Mouse (Mus musculus): ENCODE measurements at regions not wholly inside any gene's neighbourhood (a gene's known extent, or its start where the extent isn't known, plus 50 kb on each side); places are given as distances from the start of the nearest gene placed in this dataset.
"Not testable (repeated sequence)": the region's sequence is repeated elsewhere in the genome, so short reads cannot be mapped to it uniquely, and the experiment has no call there.

GRCm38 (mm10) chr13:57056786-57057185 is 161.0 kb upstream of the Trpc7 start:
- Histone ChIP-seq H3K9me3 (replicated peaks) (no peaks in the 10 kb centered on the region), H3K27me3 (ENCODE audit: low read depth, poor library complexity, severe bottlenecking) (no peaks in the 10 kb centered on the region), H3K36me3 (no peaks in the 10 kb centered on the region), H3K27ac (no peak overlapping the region), H3K4me1 (peaks cover 14% of the 10 kb centered on the region), H3K4me3 (no peak overlapping the region)
- 86% methylated on average over 15 of the region's 15 CpGs for WGBS
- no peak for DNase-seq (ENCODE audit: low spot score)

DNA sequence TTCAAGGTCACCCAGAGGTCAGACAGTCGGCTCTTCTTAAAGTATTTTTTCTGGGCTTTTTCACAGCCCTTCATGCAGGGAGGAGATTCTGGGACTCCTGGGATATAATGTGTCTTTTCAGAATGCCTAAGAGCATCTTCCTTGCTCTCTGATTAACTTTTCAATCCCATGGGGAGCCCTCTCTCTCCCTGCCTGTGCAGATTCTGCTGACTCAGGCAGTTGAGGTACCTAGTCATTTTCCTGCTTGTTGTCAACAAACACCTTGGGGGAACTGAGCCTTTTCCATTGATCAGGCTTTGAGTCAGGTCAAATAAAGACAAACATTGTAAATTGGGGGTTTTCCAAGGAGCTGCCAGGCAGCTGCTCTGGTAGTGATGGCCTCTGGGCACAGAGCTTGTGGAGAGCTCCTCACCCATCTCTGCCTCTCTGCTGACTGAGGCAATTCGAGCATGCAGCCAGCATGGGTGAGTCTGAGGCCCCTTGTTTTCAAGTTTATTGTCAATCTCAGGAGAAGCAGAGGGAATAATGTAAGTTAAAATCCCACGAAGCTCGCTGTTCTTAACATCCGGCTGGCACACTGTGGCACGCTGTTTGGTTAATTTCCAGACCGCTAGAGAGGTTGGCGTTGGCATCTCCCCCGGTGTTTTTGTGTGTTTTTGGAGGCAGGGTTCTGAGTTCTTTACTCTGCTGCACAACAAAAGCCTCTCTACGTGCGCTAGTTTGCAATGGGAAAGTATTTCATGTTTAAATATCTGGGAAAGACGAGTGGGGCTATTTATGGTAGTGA is 159.8 kb upstream of the Trpc7 start:
- no peaks in the 10 kb centered on the region for H3K36me3 ChIP-seq
- no peaks in the 10 kb centered on the region for H3K27me3 ChIP-seq (ENCODE audit: low read depth, poor library complexity, severe bottlenecking)
- no peaks in the 10 kb centered on the region for H3K9me3 ChIP-seq (replicated peaks)
- WGBS: 84% methylated on average over 12 of the region's 12 CpGs
- H3K27ac ChIP-seq: no peak overlapping the region
- no peak for DNase-seq (ENCODE audit: low spot score)
- H3K4me1 ChIP-seq: peaks cover 6% of the 10 kb centered on the region; the same call in 1 of the 2 replicates
- H3K4me3 ChIP-seq: no peak overlapping the region

DNA sequence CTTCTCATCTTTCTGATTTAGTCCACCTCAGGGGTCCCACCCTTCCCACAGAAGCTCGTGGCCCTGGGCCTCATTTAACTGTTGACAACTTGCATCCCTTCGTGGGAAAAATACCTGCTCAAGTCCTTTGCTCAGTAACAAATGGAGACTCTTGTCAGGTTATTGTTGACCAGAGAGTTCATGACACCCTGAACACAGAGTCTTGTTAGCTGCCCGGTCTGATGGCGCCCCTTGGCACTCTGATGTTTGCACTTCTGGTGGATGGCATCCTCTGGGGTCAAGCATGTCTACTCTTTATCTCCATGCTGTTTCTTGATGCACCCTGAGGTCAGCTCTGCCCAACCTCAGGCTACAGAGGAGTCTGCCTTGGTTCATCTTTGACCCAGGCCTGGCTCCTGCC is 157.6 kb upstream of the Trpc7 start:
- H3K27ac ChIP-seq: no peak overlapping the region
- no peaks in the 10 kb centered on the region for H3K27me3 ChIP-seq (ENCODE audit: low read depth, poor library complexity, severe bottlenecking)
- H3K4me1 ChIP-seq: peaks cover 6% of the 10 kb centered on the region; the same call in 1 of the 2 replicates
- no peaks in the 10 kb centered on the region for H3K9me3 ChIP-seq (replicated peaks)
- 91% methylated on average over 4 of the region's 4 CpGs for WGBS
- DNase-seq (ENCODE audit: low spot score): no peak
- no peak overlapping the region for H3K4me3 ChIP-seq
- H3K36me3 ChIP-seq: no peaks in the 10 kb centered on the region

DNA sequence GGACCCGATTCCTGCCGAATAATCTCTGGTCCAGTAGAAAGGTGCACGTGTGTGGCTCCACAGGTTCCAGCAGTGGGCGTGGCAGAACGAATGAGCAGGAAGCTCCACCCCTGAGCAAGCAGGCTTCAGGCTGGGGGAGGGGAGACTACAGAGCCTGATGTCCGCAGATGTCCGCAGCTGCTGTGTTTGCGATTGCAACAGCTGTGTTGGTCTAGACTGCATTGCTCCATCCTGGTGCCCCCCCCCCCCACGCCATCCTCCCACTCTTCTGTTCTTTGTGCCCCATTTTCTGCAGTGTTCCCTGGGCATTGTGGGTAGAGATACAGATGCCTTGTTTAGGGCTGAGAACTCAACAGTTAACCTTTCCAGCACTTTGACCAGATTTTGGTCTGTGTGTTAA is 150.3 kb upstream of the Trpc7 start:
- not testable (repeated sequence) for H3K36me3 ChIP-seq; H3K4me1 ChIP-seq; H3K9me3 ChIP-seq (replicated peaks); H3K27me3 ChIP-seq (ENCODE audit: low read depth, poor library complexity, severe bottlenecking); H3K27ac ChIP-seq; DNase-seq (ENCODE audit: low spot score)
- H3K4me3 ChIP-seq: peak overlapping the region; percentile 4; the same call in 1 of the 2 replicates
- WGBS: 17% methylated on average over 9 of the region's 9 CpGs

DNA sequence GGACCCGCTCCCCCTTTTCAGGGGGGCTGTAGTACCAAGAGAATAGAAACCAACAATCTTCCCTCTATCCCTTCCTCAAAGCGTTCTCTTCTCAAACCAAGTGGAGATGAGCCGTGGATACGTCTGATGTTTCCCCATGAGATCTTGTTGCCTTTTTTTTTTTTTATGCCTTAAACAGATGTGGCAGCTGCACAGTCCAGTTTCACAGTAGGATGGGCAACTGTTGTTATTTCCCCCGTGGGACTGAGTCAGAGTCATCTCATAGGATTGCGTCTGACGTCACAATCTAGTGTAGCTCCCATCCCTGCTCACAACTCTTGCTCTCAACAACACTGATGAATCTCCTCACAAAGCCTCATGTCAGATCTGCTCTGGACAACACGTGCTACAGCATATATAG is 148.7 kb upstream of the Trpc7 start:
- 94% methylated on average over 8 of the region's 8 CpGs for WGBS
- no peak overlapping the region for H3K4me3 ChIP-seq

GRCm38 (mm10) chr13:57043316-57043974 is 147.7 kb upstream of the Trpc7 start:
- DNase-seq (ENCODE audit: low spot score): no peak
- Histone ChIP-seq H3K36me3 (no peaks in the 10 kb centered on the region), H3K27me3 (ENCODE audit: low read depth, poor library complexity, severe bottlenecking) (no peaks in the 10 kb centered on the region), H3K4me1 (peaks cover 8% of the 10 kb centered on the region), H3K4me3 (no peak overlapping the region), H3K27ac (no peak overlapping the region), H3K9me3 (replicated peaks) (0 out of 2 replicates have a peak, but pooled peaks cover 2% of the 10 kb centered on the region)
- 87% methylated on average over 15 of the region's 15 CpGs for WGBS

More for the DNA sequence above, 148.7 kb upstream of the Trpc7 start:
- DNase-seq (ENCODE audit: low spot score): no peak
- Histone ChIP-seq H3K9me3 (replicated peaks) (0 out of 2 replicates have a peak, but pooled peaks cover 2% of the 10 kb centered on the region), H3K27ac (no peak overlapping the region), H3K27me3 (ENCODE audit: low read depth, poor library complexity, severe bottlenecking) (no peaks in the 10 kb centered on the region), H3K4me1 (peaks cover 8% of the 10 kb centered on the region), H3K36me3 (no peaks in the 10 kb centered on the region)

DNA sequence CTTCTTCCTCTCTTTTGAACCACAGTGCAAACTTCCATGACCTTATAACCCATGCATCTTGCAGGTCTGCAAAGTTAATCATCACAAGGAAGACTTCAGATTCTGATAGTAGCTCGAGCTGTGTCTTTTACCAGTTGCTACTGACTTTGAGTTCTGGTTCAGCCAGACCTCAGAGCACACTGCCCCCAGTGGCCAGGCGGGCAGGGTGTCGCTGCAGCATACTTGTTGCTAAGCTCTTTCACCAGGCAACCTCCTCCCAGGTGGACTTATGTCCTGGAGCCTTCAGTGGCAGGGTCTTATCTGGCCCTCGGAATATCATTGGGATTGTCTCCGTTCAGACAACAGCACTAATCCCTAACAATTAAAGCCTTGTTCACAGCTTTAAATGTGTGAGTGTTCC is 146.7 kb upstream of the Trpc7 start:
- Histone ChIP-seq H3K27ac (no peak overlapping the region), H3K27me3 (ENCODE audit: low read depth, poor library complexity, severe bottlenecking) (no peaks in the 10 kb centered on the region), H3K4me3 (no peak overlapping the region), H3K9me3 (replicated peaks) (0 out of 2 replicates have a peak, but pooled peaks cover 2% of the 10 kb centered on the region), H3K36me3 (no peaks in the 10 kb centered on the region), H3K4me1 (peaks cover 8% of the 10 kb centered on the region)
- 81% methylated on average over 5 of the region's 5 CpGs for whole genome bisulfite sequencing
- no peak for DNase-seq (ENCODE audit: low spot score)

DNA sequence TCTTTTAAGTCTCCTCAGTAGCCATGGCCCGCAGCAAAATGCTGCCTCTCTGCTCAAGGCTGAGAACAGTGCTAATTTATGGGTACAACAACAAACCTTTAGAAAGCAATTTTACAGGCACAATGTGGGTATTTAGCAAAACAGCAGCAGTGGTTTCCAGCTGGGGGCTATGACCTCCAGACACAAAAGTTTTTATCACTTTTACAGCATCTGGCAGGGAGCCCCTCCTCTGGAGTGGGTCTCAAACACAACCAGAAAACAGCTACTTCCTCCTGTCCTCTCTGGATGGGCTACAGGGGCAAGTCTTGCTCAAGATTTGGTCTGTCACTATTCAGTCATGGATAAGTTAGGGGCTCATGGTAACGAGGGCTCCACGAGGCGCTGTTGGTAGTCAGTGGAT is 137.1 kb upstream of the Trpc7 start:
- no peak for DNase-seq (ENCODE audit: low spot score)
- no peaks in the 10 kb centered on the region for H3K9me3 ChIP-seq (replicated peaks)
- H3K36me3 ChIP-seq: no peaks in the 10 kb centered on the region
- H3K4me1 ChIP-seq: peaks cover 20% of the 10 kb centered on the region
- H3K27ac ChIP-seq: no peak overlapping the region; the same call in 1 of the 2 replicates
- no peaks in the 10 kb centered on the region for H3K27me3 ChIP-seq (ENCODE audit: low read depth, poor library complexity, severe bottlenecking)
- H3K4me3 ChIP-seq: no peak overlapping the region
- 46% methylated on average over 4 of the region's 4 CpGs for WGBS

DNA sequence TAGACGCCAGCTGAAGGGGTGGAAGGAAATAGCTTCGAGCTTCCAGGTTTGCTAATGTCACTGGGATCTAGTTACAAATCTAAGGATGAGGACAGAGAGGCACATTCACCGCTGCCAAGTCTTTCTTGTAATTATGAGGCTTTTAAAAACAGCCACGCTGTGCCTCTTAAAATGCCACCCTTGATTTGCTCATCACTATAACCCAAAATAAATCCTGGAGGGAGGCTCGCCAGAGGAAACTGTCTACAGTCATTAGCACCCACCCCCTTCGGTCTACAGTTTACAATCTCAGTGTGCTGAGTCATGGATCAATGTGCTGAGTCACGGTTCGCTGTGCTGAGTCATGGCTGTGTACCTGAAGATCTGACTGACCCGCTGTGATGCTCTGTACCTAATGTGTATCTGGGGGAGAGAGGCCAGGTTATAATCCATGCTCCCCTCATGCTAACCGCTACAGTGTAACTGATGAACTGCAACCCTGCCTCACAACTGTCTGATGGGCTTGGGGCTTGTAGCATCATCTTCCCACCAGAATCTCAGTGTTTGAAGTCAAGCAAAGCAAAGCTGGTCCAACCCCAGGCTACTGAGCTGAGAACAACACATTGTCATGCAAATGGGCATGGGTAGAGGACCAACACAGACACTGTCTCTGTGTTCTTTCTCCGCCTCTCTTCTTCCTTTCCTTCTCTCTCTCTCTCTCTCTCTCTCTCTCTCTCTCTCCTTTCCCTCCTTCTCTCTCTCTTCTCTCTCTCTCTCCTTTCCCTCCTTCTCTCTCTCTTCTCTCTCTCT is 122.0 kb upstream of the Trpc7 start:
- 66% methylated on average over 11 of the region's 11 CpGs for WGBS
- no peak overlapping the region for H3K27ac ChIP-seq
- H3K4me3 ChIP-seq: no peak overlapping the region
- no peaks in the 10 kb centered on the region for H3K36me3 ChIP-seq
- no peak for DNase-seq (ENCODE audit: low spot score)
- no peaks in the 10 kb centered on the region for H3K9me3 ChIP-seq (replicated peaks)
- peaks cover 20% of the 10 kb centered on the region for H3K4me1 ChIP-seq
- H3K27me3 ChIP-seq (ENCODE audit: low read depth, poor library complexity, severe bottlenecking): no peaks in the 10 kb centered on the region

DNA sequence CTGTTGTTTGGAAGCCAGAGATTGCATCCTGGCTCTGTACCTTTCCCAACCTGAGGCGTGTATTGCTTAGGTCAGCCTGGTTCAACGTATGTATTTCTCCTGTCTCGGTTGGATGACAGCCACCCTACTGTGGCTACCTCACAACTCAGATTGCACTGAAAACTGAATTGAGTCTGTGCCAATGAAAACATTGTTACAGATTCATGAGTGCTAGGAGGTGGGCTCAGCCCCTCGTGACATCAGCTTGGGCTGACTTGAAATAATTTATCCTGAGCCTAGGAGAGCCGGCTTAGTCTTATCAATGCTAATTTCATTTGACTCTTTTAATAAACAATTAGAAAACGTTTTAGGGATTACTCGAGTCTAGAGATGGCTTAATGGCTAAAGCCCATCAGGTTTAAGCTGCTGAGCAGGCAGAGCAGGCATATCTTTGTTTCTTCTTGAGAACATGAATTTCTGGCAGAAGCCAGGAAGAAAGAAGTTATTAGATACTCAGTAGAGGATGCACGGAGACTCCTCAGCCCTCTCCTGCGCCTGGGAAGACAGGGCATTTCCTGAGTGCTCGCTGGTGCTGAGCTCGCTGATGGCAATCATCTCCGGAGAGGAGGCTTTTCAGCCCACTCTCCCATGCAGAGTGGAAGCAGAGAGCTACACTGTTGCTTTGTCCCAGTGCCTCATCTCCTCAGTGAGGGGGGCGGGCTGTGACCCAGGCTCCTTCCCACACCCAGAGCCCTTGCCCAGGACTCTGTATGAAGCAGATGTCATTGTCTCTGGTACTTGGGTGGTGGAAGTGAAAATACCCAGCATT is 120.9 kb upstream of the Trpc7 start:
- Histone ChIP-seq H3K27ac (peak overlapping the region; percentile 66; the same call in 1 of the 2 replicates), H3K4me3 (no peak overlapping the region), H3K4me1 (peaks cover 20% of the 10 kb centered on the region), H3K9me3 (replicated peaks) (no peaks in the 10 kb centered on the region), H3K36me3 (no peaks in the 10 kb centered on the region), H3K27me3 (ENCODE audit: low read depth, poor library complexity, severe bottlenecking) (no peaks in the 10 kb centered on the region)
- WGBS: 78% methylated on average over 13 of the region's 13 CpGs
- DNase-seq (ENCODE audit: low spot score): no peak

GRCm38 (mm10) chr13:57007236-57007635 is 111.4 kb upstream of the Trpc7 start:
- not testable (repeated sequence) for H3K27me3 ChIP-seq (ENCODE audit: low read depth, poor library complexity, severe bottlenecking); H3K4me1 ChIP-seq; DNase-seq (ENCODE audit: low spot score); H3K9me3 ChIP-seq (replicated peaks); H3K27ac ChIP-seq; H3K4me3 ChIP-seq; H3K36me3 ChIP-seq
- 94% methylated on average over 8 of the region's 8 CpGs for whole genome bisulfite sequencing

DNA sequence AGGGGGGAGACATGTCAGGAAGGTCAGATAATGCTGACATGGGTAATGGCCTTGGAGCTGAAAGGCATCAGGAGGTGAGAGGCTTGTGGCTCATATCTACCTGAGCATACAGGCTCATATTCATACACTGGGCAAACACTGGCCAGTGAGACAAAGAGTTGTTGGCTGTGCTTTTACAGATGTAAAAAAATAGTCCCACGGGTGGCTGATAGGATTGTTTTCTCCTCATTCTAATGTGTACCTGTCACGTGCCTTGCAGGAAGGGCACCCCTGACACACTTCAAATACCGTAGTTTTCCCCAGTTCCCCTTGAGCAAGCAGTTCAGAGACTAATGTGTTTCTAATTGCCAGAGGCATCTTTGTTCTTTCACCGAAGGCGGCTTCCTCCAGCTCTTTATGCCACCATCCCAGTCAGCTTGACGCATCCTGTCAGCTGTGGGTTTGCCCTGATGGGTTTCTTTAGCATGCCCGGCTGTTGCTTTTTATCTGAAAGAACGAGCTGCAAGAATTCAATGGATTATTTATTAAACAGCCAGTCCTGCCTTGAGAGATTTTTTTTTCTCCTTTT is 107.9 kb upstream of the Trpc7 start:
- no peaks in the 10 kb centered on the region for H3K27me3 ChIP-seq (ENCODE audit: low read depth, poor library complexity, severe bottlenecking)
- no peak overlapping the region for H3K4me3 ChIP-seq
- no peak for DNase-seq (ENCODE audit: low spot score)
- no peaks in the 10 kb centered on the region for H3K9me3 ChIP-seq (replicated peaks)
- H3K27ac ChIP-seq: no peak overlapping the region
- H3K36me3 ChIP-seq: no peaks in the 10 kb centered on the region
- H3K4me1 ChIP-seq: peaks cover 22% of the 10 kb centered on the region
- 45% methylated on average over 8 of the region's 8 CpGs for WGBS
